Mouse (Mus musculus) CH12.LX (cell line): ENCODE measurements around the gene Mrgprf. TPM values are rescaled to one million over a fixed set of nuclear protein-coding genes. Genes with fewer than 3 reads are reported as not detected.

ENCODE experiments used
- DNase-seq: peaks from one replicate; pipeline ENCODE4 v3.0.0-alpha.2; 2013; ENCODE audit errors: extremely low read depth
- H3K27ac ChIP-seq: 2 replicates; pipeline ENCODE4 v1.5.1; 2012; ENCODE audit warnings: low read depth, mild to moderate bottlenecking, control low read depth, moderate library complexity; ENCODE audit not compliant: insufficient read depth
- H3K27me3 ChIP-seq: replicated peaks from 2 replicates; pipeline ENCODE3; 2012; ENCODE audit warnings: inconsistent platforms
- H3K36me3 ChIP-seq, 2 experiments: replicated peaks in 1 of 2; 2 replicates each; pipeline versions ENCODE3 to v1.6.1; 2012; ENCODE audit warnings: inconsistent platforms in 1 of 2, low read length in 1 of 2, mild to moderate bottlenecking in 1 of 2, mixed read lengths in 1 of 2, moderate library complexity in 1 of 2; ENCODE audit not compliant: control insufficient read depth in 1 of 2, insufficient read depth in 1 of 2
- H3K4me1 ChIP-seq, 2 experiments: 2 replicates each; pipeline ENCODE4 v1.6.1; 2012; ENCODE audit warnings: inconsistent platforms in 1 of 2, moderate library complexity in 1 of 2; ENCODE audit not compliant: insufficient read depth in 2 of 2, control insufficient read depth in 1 of 2
- H3K4me2 ChIP-seq: 2 replicates; pipeline ENCODE4 v1.6.1; 2012; ENCODE audit warnings: low read depth, mild to moderate bottlenecking, control low read depth; ENCODE audit not compliant: poor library complexity, insufficient read depth, severe bottlenecking
- H3K4me3 ChIP-seq, 3 experiments: fragments of 150-350 bp in 1 of 3; sonication (generic) in 1 of 3; replicated peaks in 1 of 3; 2 replicates each; pipeline versions ENCODE3 to v1.5.1; 2011 to 2012; ENCODE audit warnings: low read depth in 2 of 3, low read length in 2 of 3, mild to moderate bottlenecking in 2 of 3, moderate library complexity in 2 of 3, control low read depth in 1 of 3, improper control_type of control experiment in 1 of 3, inconsistent platforms in 1 of 3, mixed read lengths in 1 of 3; ENCODE audit not compliant: poor library complexity in 1 of 3
- H3K79me2 ChIP-seq: replicated peaks from 2 replicates; pipeline ENCODE4 v1.6.1; 2012; ENCODE audit warnings: mild to moderate bottlenecking, moderate library complexity; ENCODE audit not compliant: control insufficient read depth, poor library complexity, insufficient read depth, severe bottlenecking; ENCODE audit errors: extremely low read depth
- H3K9ac ChIP-seq: 2 replicates; pipeline ENCODE4 v1.6.1; 2012; ENCODE audit warnings: low read depth, mild to moderate bottlenecking, control low read depth, moderate library complexity; ENCODE audit not compliant: insufficient read depth
- H3K9me3 ChIP-seq: replicated peaks from 2 replicates; pipeline ENCODE3; 2012; ENCODE audit warnings: low read length, inconsistent platforms, mixed read lengths
- BHLHE40 ChIP-seq: IDR thresholded peaks from 2 replicates; pipeline ENCODE4 v1.6.1; 2011; ENCODE audit warnings: mild to moderate bottlenecking, low read depth, low read length, improper control_type of control experiment
- CHD2 ChIP-seq: IDR thresholded peaks from 2 replicates; pipeline ENCODE4 v1.6.1; 2011; ENCODE audit warnings: low read length, improper control_type of control experiment
- CTCF ChIP-seq, 2 experiments: IDR thresholded peaks in 1 of 2; conservative IDR thresholded peaks in 1 of 2; 2 replicates each; pipeline ENCODE4 v1.5.1; 2011 to 2012; ENCODE audit warnings: low read depth in 2 of 2, low read length in 2 of 2, improper control_type of control experiment in 1 of 2, inconsistent platforms in 1 of 2, mild to moderate bottlenecking in 1 of 2, moderate library complexity in 1 of 2
- EP300 ChIP-seq: IDR thresholded peaks from 2 replicates; pipeline ENCODE4 v1.6.1; 2011; ENCODE audit warnings: low read length, improper control_type of control experiment
- ETS1 ChIP-seq: conservative IDR thresholded peaks from 2 replicates; pipeline ENCODE4 v1.6.1; 2012; ENCODE audit warnings: low read depth, mild to moderate bottlenecking, inconsistent platforms, low read length, improper control_type of control experiment, moderate library complexity
- GABPA ChIP-seq: IDR thresholded peaks from 2 replicates; pipeline ENCODE4 v1.6.1; 2012; ENCODE audit warnings: low read depth, low read length, improper control_type of control experiment, inconsistent platforms; ENCODE audit not compliant: insufficient replicate concordance
- JUN ChIP-seq: IDR thresholded peaks from 2 replicates; pipeline ENCODE4 v1.6.1; 2011; ENCODE audit warnings: low read depth, mild to moderate bottlenecking, low read length, improper control_type of control experiment, moderate library complexity; ENCODE audit not compliant: insufficient read depth
- JUND ChIP-seq: conservative IDR thresholded peaks from 2 replicates; pipeline ENCODE4 v1.6.1; 2011; ENCODE audit warnings: low read depth, low read length, improper control_type of control experiment
- KAT2A ChIP-seq: IDR thresholded peaks from 2 replicates; pipeline ENCODE4 v1.6.1; 2012; ENCODE audit warnings: low read length, improper control_type of control experiment, inconsistent platforms; ENCODE audit not compliant: insufficient replicate concordance
- MAFK ChIP-seq: IDR thresholded peaks from 2 replicates; pipeline ENCODE4 v1.6.1; 2011; ENCODE audit warnings: low read length, improper control_type of control experiment; ENCODE audit not compliant: insufficient replicate concordance
- MAX ChIP-seq: IDR thresholded peaks from 2 replicates; pipeline ENCODE4 v1.6.1; 2011; ENCODE audit warnings: low read length, improper control_type of control experiment
- MAZ ChIP-seq: IDR thresholded peaks from 2 replicates; pipeline ENCODE4 v1.6.1; 2012; ENCODE audit warnings: low read depth, mild to moderate bottlenecking, inconsistent platforms, low read length, improper control_type of control experiment, moderate library complexity
- MXI1 ChIP-seq: IDR thresholded peaks from 2 replicates; pipeline ENCODE4 v1.6.1; 2011; ENCODE audit warnings: mild to moderate bottlenecking, low read depth, low read length, improper control_type of control experiment
- NELFE ChIP-seq: IDR thresholded peaks from 2 replicates; pipeline ENCODE4 v1.6.1; 2011; ENCODE audit warnings: low read depth, low read length, improper control_type of control experiment
- NRF1 ChIP-seq: IDR thresholded peaks from 2 replicates; pipeline ENCODE4 v1.6.1; 2014; ENCODE audit warnings: low read depth, mild to moderate bottlenecking, inconsistent platforms, low read length, improper control_type of control experiment, moderate library complexity
- RAD21 ChIP-seq: IDR thresholded peaks from 2 replicates; pipeline ENCODE4 v1.6.1; 2011; ENCODE audit warnings: low read depth, mild to moderate bottlenecking, low read length, improper control_type of control experiment, moderate library complexity
- RCOR1 ChIP-seq: conservative IDR thresholded peaks from 2 replicates; pipeline ENCODE4 v1.6.1; 2012; ENCODE audit warnings: low read depth, mild to moderate bottlenecking, inconsistent platforms, low read length, improper control_type of control experiment
- SIN3A ChIP-seq: IDR thresholded peaks from 2 replicates; pipeline ENCODE4 v1.6.1; 2012; ENCODE audit warnings: low read length, improper control_type of control experiment, inconsistent platforms
- TCF12 ChIP-seq: IDR thresholded peaks from 2 replicates; pipeline ENCODE4 v1.6.1; 2014; ENCODE audit warnings: low read depth, mild to moderate bottlenecking, inconsistent platforms, low read length, improper control_type of control experiment
- UBTF ChIP-seq: IDR thresholded peaks from 2 replicates; pipeline ENCODE4 v1.6.1; 2012; ENCODE audit warnings: low read depth, mild to moderate bottlenecking, inconsistent platforms, low read length, improper control_type of control experiment, moderate library complexity
- USF1 ChIP-seq: IDR thresholded peaks from 2 replicates; pipeline ENCODE4 v1.6.1; 2014; ENCODE audit warnings: low read depth, mild to moderate bottlenecking, inconsistent platforms, low read length, improper control_type of control experiment
- ZC3H11A ChIP-seq: IDR thresholded peaks from 2 replicates; pipeline ENCODE4 v1.6.1; 2012; ENCODE audit warnings: low read depth, mild to moderate bottlenecking, inconsistent platforms, low read length, improper control_type of control experiment
- ZMIZ1 ChIP-seq: IDR thresholded peaks from 2 replicates; pipeline ENCODE4 v1.6.1; 2012; ENCODE audit warnings: low read depth, mild to moderate bottlenecking, inconsistent platforms, low read length, improper control_type of control experiment
- ZNF384 ChIP-seq: IDR thresholded peaks from 2 replicates; pipeline ENCODE4 v1.6.1; 2012; ENCODE audit warnings: low read depth, low read length, improper control_type of control experiment, inconsistent platforms
- dilution Hi-C: fragments of 300-500 bp; cut with MboI; formaldehyde crosslinking; loops from 2 replicates; pipeline ENCODE4 v1.14.3; 2020; ENCODE audit warnings: low sequenced_read_pairs; ENCODE audit not compliant: extremely low pct_unique_long_range_greater_than_20kb, extremely low pct_ligation_motif_present
- in situ Hi-C: fragments of 300-500 bp; cut with MboI; formaldehyde crosslinking; loops from 3 replicates; pipeline ENCODE4 v1.14.3; 2019; ENCODE audit warnings: low sequenced_read_pairs, low pct_ligation_motif_present, low pct_unique_long_range_greater_than_20kb, mixed read lengths
- polyA plus RNA-seq: library from polyadenylated mRNA; unstranded; fragments of >175 nt; gene quantifications from 2 replicates; pipeline ENCODE4 v1.2.1, GENCODE M21; 2012; ENCODE audit warnings: low read depth; ENCODE audit not compliant: insufficient read length
- total RNA-seq, 2 experiments: library from RNA; depleted of rRNA; stranded (reverse); fragments of 300-350 nt in 1 of 2; fragments of >200 nt in 1 of 2; gene quantifications; 2 replicates each; pipeline ENCODE4 v1.2.3; 2012 to 2014

Gene Mrgprf
- total and polyA plus RNA-seq, 3 experiments: not detected

GRCm38 (mm10) chr7:145309877-145310276 lies 9.2 kb downstream of the Mrgprf start:
- H3K4me2 ChIP-seq: no peak overlapping the region
- H3K36me3 ChIP-seq: no peaks in the 10 kb centered on the region
- H3K27ac ChIP-seq: no peak overlapping the region
- peak; percentile 67 for DNase-seq
- H3K9me3 ChIP-seq: no peaks in the 10 kb centered on the region
- peaks cover 3 to 14% of the 10 kb centered on the region in 2 experiments; a peak in 3 of 4 replicates for H3K4me1 ChIP-seq
- TF ChIP-seq ZC3H11A (no peak), BHLHE40 (peak; percentile 35; the same call in 1 of the 2 replicates), UBTF (no peak), ETS1 (no peak), USF1 (no peak), TCF12 (0 out of 2 replicates have a peak, but pooled peaks have one; percentile 21), EP300 (no peak), CHD2 (no peak), RAD21 (peak; percentile 0), SIN3A (no peak), NRF1 (no peak), MAFK (no peak), GABPA (no peak), MXI1 (no peak), KAT2A (no peak), ZNF384 (no peak), JUN (no peak), MAZ (no peak), RCOR1 (no peak), NELFE (no peak), ZMIZ1 (no peak), MAX (0 out of 2 replicates have a peak, but pooled peaks have one; percentile 18), CTCF (conservative IDR thresholded peaks at IDR 0.05 in 1 of 2, IDR thresholded peaks at IDR 0.05 in 1 of 2; ENCODE audit: low read depth in 2 of 2, low read length in 2 of 2) (no peak), JUND (no peak)
- peaks cover 75% of the 10 kb centered on the region for H3K27me3 ChIP-seq
- dilution Hi-C loops (no loop called here), in situ Hi-C loops (no loop called here)
- H3K9ac ChIP-seq: no peak overlapping the region
- H3K79me2 ChIP-seq: no peaks in the 10 kb centered on the region
- H3K4me3 ChIP-seq: no peak overlapping the region
